Mouse (Mus musculus) kidney, embryonic 15.5 days (tissue): ENCODE data around the gene Grap. TPM values are rescaled to one million over a fixed set of nuclear protein-coding genes. Genes with fewer than 3 reads are reported as not detected.

Source experiments
- ATAC-seq: fragments of 200-750 bp; cut with Nextera tagmentation; replicated peaks from 2 replicates; pipeline ENCODE4 v1.8.0; 2017; ENCODE audit warnings: moderate TSS enrichment; ENCODE audit not compliant: low FRiP score
- H3K27ac ChIP-seq: fragments of 300-500 bp; sonication (generic); 2 replicates; pipeline ENCODE4 v1.5.1; 2015; ENCODE audit warnings: mild to moderate bottlenecking, inconsistent platforms
- H3K27me3 ChIP-seq: fragments of 300-500 bp; sonication (generic); 2 replicates; pipeline ENCODE4 v1.6.1; 2015; ENCODE audit warnings: inconsistent platforms
- H3K36me3 ChIP-seq: fragments of 300-500 bp; sonication (generic); 2 replicates; pipeline ENCODE4 v1.6.1; 2015; ENCODE audit warnings: inconsistent platforms
- H3K4me1 ChIP-seq: fragments of 300-500 bp; sonication (generic); 2 replicates; pipeline ENCODE4 v1.6.1; 2015; ENCODE audit warnings: inconsistent platforms
- H3K4me2 ChIP-seq: fragments of 300-500 bp; sonication (generic); 2 replicates; pipeline ENCODE4 v1.6.1; 2015; ENCODE audit warnings: moderate library complexity, mild to moderate bottlenecking, inconsistent platforms
- H3K4me3 ChIP-seq: fragments of 300-500 bp; sonication (generic); replicated peaks from 2 replicates; pipeline ENCODE4 v1.5.1; 2015; ENCODE audit warnings: mild to moderate bottlenecking, inconsistent platforms
- H3K9ac ChIP-seq: fragments of 300-500 bp; sonication (generic); 2 replicates; pipeline ENCODE4 v1.6.1; 2015; ENCODE audit warnings: mild to moderate bottlenecking, inconsistent platforms
- H3K9me3 ChIP-seq: fragments of 300-500 bp; sonication (generic); replicated peaks from 2 replicates; pipeline ENCODE4 v1.6.1; 2016; ENCODE audit warnings: inconsistent platforms
- WGBS: fragments of 180-500 bp; shearing (Covaris S2); methylation state at CpG from one replicate; pipeline ENCODE4 v1.1.7; 2015; ENCODE audit warnings: mixed read lengths; 5-methylcytosine and 5-hydroxymethylcytosine counted together
- polyA plus RNA-seq: library from polyadenylated mRNA; unstranded; fragments of >200 nt; fragmentation: Nextera tagmentation; extraction: Ambion mirVana; gene quantifications from 2 replicates; pipeline ENCODE4 v1.2.1, GENCODE M21; 2015

Grap gene
- 12.9 and 13.0 TPM in 2 replicates for polyA plus RNA-seq

DNA sequence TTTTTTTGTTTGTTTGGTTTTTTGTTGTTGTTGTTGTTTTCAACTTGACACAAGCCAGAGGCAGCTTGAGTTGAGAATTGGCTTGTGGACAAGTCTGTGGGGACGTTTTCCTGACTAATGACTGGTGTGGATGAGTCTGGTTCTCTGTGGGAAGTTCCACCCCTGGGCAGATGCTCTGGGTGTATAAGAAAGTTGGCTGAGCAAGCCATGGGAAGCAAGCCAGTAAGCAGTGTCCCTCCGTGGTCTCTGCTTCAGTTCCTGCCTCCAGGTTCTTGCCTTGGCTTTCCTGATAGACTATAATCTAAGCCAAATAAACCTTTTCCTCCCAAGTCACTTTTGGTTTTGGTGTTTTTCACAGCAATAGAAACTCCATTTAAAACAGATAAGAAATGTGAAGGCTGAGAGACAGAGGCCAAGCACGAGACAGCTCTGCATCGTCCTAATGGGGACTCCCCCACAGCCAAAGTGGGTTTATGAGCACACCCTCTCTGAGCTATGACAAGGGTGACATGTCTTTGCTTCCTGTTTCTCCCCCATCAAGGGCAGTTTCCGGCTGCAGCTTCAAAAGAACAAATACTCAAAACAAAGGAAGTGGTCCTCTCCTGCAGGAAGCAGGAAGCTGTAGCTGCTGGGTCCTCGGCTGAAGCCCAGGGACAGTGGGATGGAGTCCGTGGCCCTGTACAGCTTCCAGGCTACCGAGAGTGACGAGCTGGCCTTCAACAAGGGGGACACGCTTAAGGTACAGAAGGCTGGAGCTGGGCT lies at the start of gene Grap:
Grap (plus strand) TSS at position 580 of the 762 bp plus-strand sequence.
- Histone ChIP-seq H3K9me3 (no peaks in the 10 kb centered on the region), H3K9ac (no peak within 1 kb of the TSS), H3K27ac (peak within 1 kb of the TSS; percentile 45), H3K4me3 (peak within 1 kb of the TSS; percentile 32), H3K4me1 (peaks cover 20% of the 10 kb centered on the region), H3K27me3 (no peaks in the 10 kb centered on the region), H3K4me2 (peak within 1 kb of the TSS; percentile 30), H3K36me3 (no peaks in the 10 kb centered on the region)
- WGBS, result 54% methylated on average over 10 of the region's 10 CpGs
- no peak for ATAC-seq

DNA sequence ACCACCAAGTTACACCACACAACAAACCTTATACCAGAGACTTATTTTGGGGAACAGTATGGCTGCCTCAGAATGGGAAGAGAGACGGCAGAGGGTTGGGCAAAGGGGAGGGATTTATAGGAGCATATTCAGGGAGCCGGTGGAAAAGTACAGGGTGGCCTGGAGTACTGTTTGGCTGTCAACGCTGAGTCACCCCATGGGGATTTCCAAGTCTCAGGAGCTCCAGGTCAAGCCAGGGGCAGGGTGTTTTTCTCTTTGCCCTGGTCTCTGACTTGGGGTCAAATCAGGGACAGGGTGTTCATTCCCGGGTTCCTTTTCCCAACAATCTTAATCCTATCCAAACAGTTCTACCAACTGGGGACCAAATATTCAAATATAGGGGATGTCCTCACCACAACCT lies 45.0 kb upstream of the Grap start:
- Histone ChIP-seq H3K4me3 (no peak overlapping the region), H3K4me1 (no peaks in the 10 kb centered on the region), H3K36me3 (no peaks in the 10 kb centered on the region), H3K27me3 (no peaks in the 10 kb centered on the region), H3K9ac (no peak overlapping the region), H3K9me3 (0 out of 2 replicates have a peak, but pooled peaks cover 5% of the 10 kb centered on the region), H3K4me2 (no peak overlapping the region), H3K27ac (no peak overlapping the region)
- ATAC-seq, result no peak
- 78% methylated on average over 4 of the region's 4 CpGs for WGBS

DNA sequence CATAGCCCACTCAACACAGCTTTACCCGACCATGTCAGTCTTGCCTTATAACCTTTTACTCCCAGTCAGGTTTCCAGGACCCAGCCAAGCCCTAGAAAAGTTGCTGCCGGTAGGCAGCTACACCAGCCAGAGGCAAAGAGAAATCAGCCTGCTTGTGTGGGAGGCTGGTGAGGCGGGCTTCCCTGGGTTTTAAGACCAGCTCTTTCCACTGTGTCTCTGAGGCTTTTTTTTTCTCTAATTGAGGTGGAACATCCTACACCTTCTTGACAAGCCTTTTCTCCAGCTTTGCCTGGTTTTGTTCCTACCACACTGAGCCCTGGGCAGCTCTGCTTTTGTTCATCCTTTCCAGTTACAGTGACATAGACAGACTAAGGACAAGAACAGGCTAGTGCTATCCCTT lies 41.9 kb upstream of the Grap start:
- peaks cover 13% of the 10 kb centered on the region for H3K4me1 ChIP-seq
- H3K4me2 ChIP-seq, result no peak overlapping the region
- ATAC-seq, result no peak
- no peak overlapping the region for H3K4me3 ChIP-seq
- H3K27me3 ChIP-seq, result no peaks in the 10 kb centered on the region
- 73% methylated on average over 3 of the region's 3 CpGs for WGBS
- no peak overlapping the region for H3K27ac ChIP-seq
- 0 out of 2 replicates have a peak, but pooled peaks cover 5% of the 10 kb centered on the region for H3K9me3 ChIP-seq
- H3K9ac ChIP-seq, result no peak overlapping the region
- no peaks in the 10 kb centered on the region for H3K36me3 ChIP-seq

DNA sequence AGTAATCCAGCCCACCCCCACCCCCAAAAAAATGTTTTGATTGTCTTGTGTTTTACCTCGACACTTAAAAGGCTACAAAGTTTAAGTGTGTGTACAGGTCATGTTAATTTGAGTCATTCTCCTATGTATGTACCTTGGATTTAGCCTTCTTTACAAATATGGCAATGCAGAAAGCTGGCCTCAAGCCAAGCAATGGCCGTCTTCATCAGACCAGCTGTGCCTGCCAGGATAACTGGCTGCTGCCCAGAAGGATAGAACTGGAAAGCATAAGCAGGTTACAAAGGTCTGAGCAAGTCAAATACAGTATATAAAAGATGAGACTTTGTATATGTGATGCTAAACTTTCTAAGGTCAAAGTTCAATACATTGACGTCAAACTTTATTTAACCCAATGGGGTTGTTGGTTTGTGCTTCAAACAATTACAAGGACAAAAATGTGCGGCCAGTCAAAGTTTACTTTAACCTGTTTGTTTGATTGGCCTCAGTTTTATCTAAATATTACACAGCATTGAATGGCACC lies 40.9 kb upstream of the Grap start:
- Histone ChIP-seq H3K9ac (no peak overlapping the region), H3K4me2 (no peak overlapping the region), H3K9me3 (no peaks in the 10 kb centered on the region), H3K36me3 (no peaks in the 10 kb centered on the region), H3K27me3 (peaks cover under 1% of the 10 kb centered on the region; the same call in 1 of the 2 replicates), H3K4me3 (no peak overlapping the region), H3K27ac (no peak overlapping the region), H3K4me1 (peaks cover 18% of the 10 kb centered on the region)
- ATAC-seq, result no peak
- 77% methylated on average over 4 of the region's 4 CpGs for WGBS

DNA sequence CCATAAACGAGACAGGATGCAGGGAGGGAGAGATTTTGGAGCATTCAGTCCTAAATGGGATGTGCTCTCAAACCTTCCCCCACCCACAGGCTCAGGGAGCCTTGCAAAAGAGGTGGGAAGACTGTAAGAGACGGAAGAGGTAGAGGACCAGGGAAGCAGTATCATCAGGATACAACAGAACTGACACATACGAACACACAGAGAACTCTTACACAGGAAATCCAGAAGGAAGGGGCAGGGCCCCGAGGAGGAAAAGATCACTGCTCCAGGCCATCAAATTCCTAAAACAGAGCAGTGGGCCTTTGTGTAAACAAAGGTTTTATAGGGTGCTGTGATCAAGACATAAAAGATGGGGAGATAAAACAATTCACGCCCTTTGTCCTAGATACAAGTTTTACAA lies 38.7 kb upstream of the Grap start:
- peaks cover 3% of the 10 kb centered on the region; the same call in 1 of the 2 replicates for H3K27me3 ChIP-seq
- 38% methylated on average over 5 of the region's 5 CpGs for WGBS

DNA sequence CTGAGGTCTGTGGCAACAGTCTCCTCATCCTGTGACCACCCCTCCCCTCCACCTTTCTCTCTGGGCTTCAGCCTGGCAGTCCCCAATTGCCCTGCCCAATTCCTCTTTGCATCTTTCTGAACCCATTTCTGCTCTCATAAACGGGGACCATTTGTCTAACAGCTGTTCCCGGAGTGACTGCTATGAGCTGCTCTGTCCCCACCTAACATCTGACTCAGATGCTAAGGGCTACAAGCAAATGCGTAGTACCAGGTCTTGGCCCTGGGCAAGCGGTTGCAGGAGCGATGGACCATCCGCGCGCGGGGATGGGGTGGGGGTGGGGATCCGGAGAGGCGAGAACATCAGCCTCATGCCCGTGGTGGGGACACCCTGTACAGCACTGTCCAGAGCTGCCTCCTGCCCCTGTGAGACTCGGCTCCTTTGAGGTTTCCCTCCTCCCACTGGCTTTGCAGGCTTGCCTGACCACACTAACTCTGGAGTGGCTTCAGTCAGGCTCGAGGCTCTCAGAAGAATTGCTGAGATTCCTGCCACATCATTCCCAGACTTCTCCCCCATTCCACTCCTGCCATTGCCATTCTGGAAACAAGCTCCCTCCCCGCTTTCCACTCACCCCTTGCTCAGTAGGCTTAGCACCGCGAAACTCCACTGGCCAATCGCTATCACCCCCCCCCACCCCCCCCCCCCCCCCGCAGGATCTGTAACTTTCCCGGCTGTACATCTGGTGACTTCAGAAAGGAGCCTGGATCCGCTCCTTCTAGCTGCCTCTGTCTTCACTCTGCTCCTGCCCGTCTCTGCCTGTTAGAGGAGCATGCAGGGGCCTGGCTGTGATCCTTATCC lies 37.2 kb upstream of the Grap start:
- 0 out of 2 replicates have a peak, but pooled peaks have one; percentile 57 for ATAC-seq
- 3% methylated on average over 20 of the region's 22 CpGs for WGBS
- no peaks in the 10 kb centered on the region for H3K36me3 ChIP-seq
- peak overlapping the region; percentile 58 for H3K4me2 ChIP-seq
- H3K27ac ChIP-seq, result peak overlapping the region; percentile 28; the same call in 1 of the 2 replicates
- peaks cover 3% of the 10 kb centered on the region; the same call in 1 of the 2 replicates for H3K27me3 ChIP-seq
- peaks cover 32% of the 10 kb centered on the region for H3K4me1 ChIP-seq
- H3K9me3 ChIP-seq, result no peaks in the 10 kb centered on the region
- H3K9ac ChIP-seq, result 0 out of 2 replicates have a peak overlapping the region, but pooled peaks have one; percentile 3
- H3K4me3 ChIP-seq, result peak overlapping the region; percentile 29

More for the DNA sequence above, 38.7 kb upstream of the Grap start:
- H3K27ac ChIP-seq, result no peak overlapping the region
- peaks cover 19% of the 10 kb centered on the region for H3K4me1 ChIP-seq
- H3K4me3 ChIP-seq, result no peak overlapping the region
- no peak overlapping the region for H3K4me2 ChIP-seq
- ATAC-seq, result no peak
- H3K36me3 ChIP-seq, result no peaks in the 10 kb centered on the region
- no peaks in the 10 kb centered on the region for H3K9me3 ChIP-seq
- H3K9ac ChIP-seq, result no peak overlapping the region

DNA sequence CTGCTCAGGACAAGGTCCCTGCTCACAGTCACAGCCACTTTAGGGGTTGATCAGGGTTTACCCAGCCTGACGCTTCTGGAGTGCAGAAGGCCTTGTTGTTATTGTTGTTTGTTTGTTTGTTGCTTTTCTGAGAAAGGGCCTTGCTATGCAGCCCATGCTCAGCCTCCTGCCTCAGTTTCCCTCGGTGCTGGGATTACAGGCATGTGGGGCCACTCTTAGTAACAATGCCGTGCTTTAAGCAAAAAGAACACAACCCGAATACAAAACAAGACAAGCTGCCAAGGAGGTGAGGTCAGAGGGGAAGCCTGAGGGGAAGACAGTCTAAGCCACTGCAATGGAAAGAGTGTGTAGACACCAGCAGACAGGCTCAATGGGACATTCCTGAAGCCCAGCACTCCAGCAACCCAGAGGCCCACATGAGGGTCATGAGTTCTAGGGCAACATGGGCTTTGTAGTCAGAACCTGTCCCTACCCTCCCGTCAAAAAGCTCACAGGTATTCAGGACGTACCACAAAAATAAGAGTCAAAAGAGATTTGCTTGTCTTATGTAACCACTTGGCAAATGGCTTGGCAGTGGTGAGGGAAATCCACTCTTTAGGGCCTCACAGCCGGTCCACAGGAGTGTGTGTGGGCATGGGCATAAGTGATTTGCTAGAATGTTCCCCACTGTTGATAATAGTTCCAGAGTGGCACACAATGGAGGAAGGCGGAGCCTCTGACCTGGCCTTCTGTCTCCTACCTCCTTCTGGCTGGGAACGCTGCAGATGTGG lies 36.4 kb upstream of the Grap start:
- H3K27ac ChIP-seq, result no peak overlapping the region
- H3K4me2 ChIP-seq, result no peak overlapping the region

DNA sequence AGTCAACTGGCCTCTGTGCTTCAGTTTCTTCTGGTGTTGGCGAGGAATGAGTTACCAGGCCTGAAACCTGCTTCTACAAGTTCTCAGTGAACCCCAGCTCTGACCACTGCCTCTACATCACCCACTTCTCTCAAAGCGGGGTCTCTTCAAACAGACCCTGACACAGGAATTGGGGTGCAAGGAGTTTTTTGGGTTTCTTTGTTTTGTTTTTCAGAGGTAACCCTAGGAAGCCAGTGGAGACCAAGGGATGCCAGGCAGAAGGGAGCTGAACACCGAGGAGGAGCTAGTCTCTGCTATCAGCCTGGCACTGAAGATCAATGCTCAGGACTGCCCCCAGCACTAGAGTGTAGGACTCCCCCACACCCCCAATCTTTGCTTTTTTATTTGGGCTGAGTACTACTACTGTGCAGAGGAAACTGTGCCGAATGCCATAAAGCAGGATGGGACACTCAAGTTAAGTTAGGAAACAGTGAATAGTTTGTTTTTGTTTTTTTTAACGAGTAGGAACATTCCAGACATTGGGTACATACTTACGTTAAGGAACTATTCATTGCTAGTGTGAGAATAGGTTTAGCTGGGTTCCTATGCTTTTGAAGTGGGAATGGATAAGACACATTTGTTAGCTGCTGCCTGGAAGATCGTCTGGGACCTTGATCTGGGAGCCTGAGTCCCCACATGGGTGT lies 35.6 kb upstream of the Grap start:
- ATAC-seq, result no peak
- WGBS, result 71% methylated on average over 7 of the region's 7 CpGs
- H3K4me1 ChIP-seq, result peaks cover 32% of the 10 kb centered on the region

More for the DNA sequence above, 36.4 kb upstream of the Grap start:
- H3K9ac ChIP-seq, result no peak overlapping the region
- 79% methylated on average over 9 of the region's 9 CpGs for WGBS
- ATAC-seq, result no peak
- H3K27me3 ChIP-seq, result peaks cover 3% of the 10 kb centered on the region; the same call in 1 of the 2 replicates
- no peaks in the 10 kb centered on the region for H3K9me3 ChIP-seq
- no peaks in the 10 kb centered on the region for H3K36me3 ChIP-seq
- H3K4me3 ChIP-seq, result no peak overlapping the region
- H3K4me1 ChIP-seq, result peaks cover 32% of the 10 kb centered on the region

DNA sequence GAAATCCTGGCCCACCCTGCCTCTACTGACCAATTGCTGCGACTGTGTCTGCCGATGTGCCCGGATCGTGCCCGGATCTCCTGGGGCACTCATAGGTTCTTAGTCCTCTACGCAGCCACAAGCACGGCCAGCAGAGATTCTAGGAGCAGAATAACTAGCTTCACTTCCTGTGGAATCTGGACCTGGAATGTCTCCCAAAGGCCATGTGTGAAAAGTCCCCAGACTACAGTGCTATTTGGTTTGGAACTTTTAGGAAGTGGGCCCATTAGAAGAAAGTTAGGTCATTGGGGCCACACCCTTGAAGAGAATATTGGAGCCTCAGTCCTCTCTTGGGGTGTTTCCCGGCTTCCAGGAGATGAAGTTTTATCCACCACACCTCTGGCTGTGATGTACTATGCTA lies 34.9 kb upstream of the Grap start:
- H3K27ac ChIP-seq, result no peak overlapping the region
- no peaks in the 10 kb centered on the region for H3K9me3 ChIP-seq
- H3K9ac ChIP-seq, result no peak overlapping the region
- ATAC-seq, result no peak
- peaks cover 3% of the 10 kb centered on the region; the same call in 1 of the 2 replicates for H3K27me3 ChIP-seq
- peaks cover 32% of the 10 kb centered on the region for H3K4me1 ChIP-seq
- 86% methylated on average over 8 of the region's 8 CpGs for WGBS
- H3K36me3 ChIP-seq, result no peaks in the 10 kb centered on the region
- no peak overlapping the region for H3K4me3 ChIP-seq
- no peak overlapping the region for H3K4me2 ChIP-seq

More for the DNA sequence above, 35.6 kb upstream of the Grap start:
- no peak overlapping the region for H3K9ac ChIP-seq
- no peaks in the 10 kb centered on the region for H3K36me3 ChIP-seq
- H3K4me3 ChIP-seq, result no peak overlapping the region
- H3K27ac ChIP-seq, result no peak overlapping the region
- H3K4me2 ChIP-seq, result no peak overlapping the region
- H3K9me3 ChIP-seq, result no peaks in the 10 kb centered on the region
- H3K27me3 ChIP-seq, result peaks cover 3% of the 10 kb centered on the region; the same call in 1 of the 2 replicates

DNA sequence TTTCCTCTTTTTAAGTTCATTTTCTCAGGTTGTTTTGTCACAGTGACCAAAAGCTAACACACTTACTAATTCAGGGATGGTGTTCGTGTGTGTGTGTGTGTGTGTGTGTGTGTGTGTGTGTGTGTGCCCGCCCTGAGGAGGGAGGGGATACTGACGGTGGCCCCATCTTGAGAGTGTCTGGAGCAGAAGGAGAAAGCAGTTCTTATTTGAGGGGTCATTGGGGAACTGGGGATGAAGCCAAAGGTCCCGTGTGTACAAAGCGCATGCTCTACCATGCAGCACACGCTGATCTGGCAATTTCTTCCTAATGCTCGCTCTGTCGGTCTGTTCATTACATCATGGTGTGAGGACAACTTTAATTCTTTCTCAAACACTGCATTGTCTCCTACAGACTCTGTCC lies 34.5 kb upstream of the Grap start:
- H3K4me2 ChIP-seq, result no peak overlapping the region
- no peak for ATAC-seq
- peaks cover 32% of the 10 kb centered on the region for H3K4me1 ChIP-seq
- 83% methylated on average over 8 of the region's 8 CpGs for WGBS
- H3K9ac ChIP-seq, result no peak overlapping the region
- peaks cover 3% of the 10 kb centered on the region; the same call in 1 of the 2 replicates for H3K27me3 ChIP-seq
- no peaks in the 10 kb centered on the region for H3K9me3 ChIP-seq
- H3K4me3 ChIP-seq, result no peak overlapping the region
- no peaks in the 10 kb centered on the region for H3K36me3 ChIP-seq
- no peak overlapping the region for H3K27ac ChIP-seq

DNA sequence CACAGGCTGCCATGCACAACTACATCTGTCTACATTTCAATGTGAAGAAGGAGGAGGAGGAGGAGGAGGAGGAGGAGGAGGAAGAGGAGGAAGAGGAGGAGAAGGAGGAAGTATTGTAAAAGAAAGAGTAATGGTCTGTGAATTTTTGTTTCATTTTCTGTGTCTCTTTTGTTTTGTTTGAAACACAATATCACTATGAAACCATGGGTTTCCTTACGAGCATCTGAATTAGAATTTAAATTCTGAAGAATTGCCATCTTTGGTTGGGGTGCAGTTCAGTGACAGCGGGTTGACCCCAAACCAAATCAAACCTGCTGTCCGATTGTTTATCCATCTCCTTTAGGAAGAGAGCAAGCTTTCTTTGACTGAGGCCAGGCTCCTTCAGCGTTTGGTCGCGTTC lies 33.7 kb upstream of the Grap start:
- H3K36me3 ChIP-seq, result no peaks in the 10 kb centered on the region
- H3K27ac ChIP-seq, result no peak overlapping the region
- H3K9me3 ChIP-seq, result no peaks in the 10 kb centered on the region
- peak overlapping the region; percentile 81 for H3K4me2 ChIP-seq
- WGBS, result 4% methylated on average over 6 of the region's 6 CpGs
- ATAC-seq, result no peak
- peak overlapping the region; percentile 48 for H3K4me3 ChIP-seq
- 0 out of 2 replicates have a peak overlapping the region, but pooled peaks have one; percentile 31 for H3K9ac ChIP-seq
- peaks cover 29% of the 10 kb centered on the region for H3K4me1 ChIP-seq
- H3K27me3 ChIP-seq, result peaks cover 3% of the 10 kb centered on the region; the same call in 1 of the 2 replicates
